Mouse (Mus musculus): ENCODE results near the gene Gm12248. TPM values are rescaled to one million over a fixed set of nuclear protein-coding genes. Genes with fewer than 3 reads are reported as not detected.

Gm12248 gene
- polyA plus RNA-seq (2015; fragmentation: Nextera tagmentation; extraction: Ambion mirVana), result not detected in 2 replicates

DNA sequence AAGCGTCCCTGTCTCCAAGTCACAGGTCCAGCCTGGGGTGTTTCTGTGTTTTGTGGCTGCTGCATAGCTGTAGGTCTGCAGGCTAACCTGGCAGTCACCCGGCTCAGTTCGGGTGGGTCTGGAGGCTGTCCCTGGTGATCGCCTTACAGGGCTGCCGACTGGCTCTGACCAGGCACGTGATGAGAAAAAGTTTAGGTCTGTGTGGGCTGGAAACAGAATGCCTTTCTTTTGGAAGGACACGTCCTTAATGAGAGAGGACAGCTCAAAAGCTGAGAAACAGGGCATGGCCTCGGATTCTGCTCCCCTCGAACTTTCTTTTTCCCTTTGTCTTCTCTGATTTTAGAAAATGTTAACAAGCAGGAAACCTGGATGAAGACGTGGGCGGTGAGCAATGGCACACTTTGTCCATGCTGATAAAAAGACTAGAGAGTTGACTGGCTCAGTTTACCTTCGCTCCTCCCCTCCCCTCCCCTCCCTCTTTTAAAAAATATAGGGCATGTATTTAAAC is at the start of gene Gm12248:
TSS of gene Gm12248 (minus strand) at position 114 of the 508 bp plus-strand sequence.
- no peaks in the 10 kb centered on the region for H3K27me3 ChIP-seq (replicated peaks; ENCODE audit: control insufficient read depth, insufficient read depth, low read length)
- WGBS, result 17% methylated on average over 12 of the region's 12 CpGs
- H3K9me3 ChIP-seq (ENCODE audit: control insufficient read depth, low read length), result no peaks in the 10 kb centered on the region
- no peak for ATAC-seq
- H3K27ac ChIP-seq (ENCODE audit: low read length), result no peak within 1 kb of the TSS
- H3K4me3 ChIP-seq (replicated peaks; ENCODE audit: low read length), result no peak within 1 kb of the TSS
- H3K4me1 ChIP-seq (replicated peaks; ENCODE audit: control insufficient read depth, insufficient read depth, low read length), result peaks cover 4% of the 10 kb centered on the region; the same call in 1 of the 2 replicates
- no peak within 1 kb of the TSS for H3K4me2 ChIP-seq (ENCODE audit: low read length)
- no peaks in the 10 kb centered on the region for H3K36me3 ChIP-seq (ENCODE audit: control insufficient read depth, insufficient read depth)
- no peak within 1 kb of the TSS for H3K9ac ChIP-seq (replicated peaks; ENCODE audit: low read depth, low read length)

- Histone ChIP-seq H3K9me3 (ENCODE audit: control insufficient read depth, low read length) (no peaks in the 10 kb centered on the region), H3K27me3 (replicated peaks; ENCODE audit: control insufficient read depth, insufficient read depth, low read length) (no peaks in the 10 kb centered on the region), H3K27ac (ENCODE audit: low read length) (no peak overlapping the region), H3K4me1 (replicated peaks; ENCODE audit: control insufficient read depth, insufficient read depth, low read length) (no peaks in the 10 kb centered on the region), H3K4me2 (ENCODE audit: low read length) (no peak overlapping the region), H3K36me3 (ENCODE audit: control insufficient read depth, insufficient read depth) (peaks cover 16% of the 10 kb centered on the region), H3K4me3 (replicated peaks; ENCODE audit: low read length) (no peak overlapping the region), H3K9ac (replicated peaks; ENCODE audit: low read depth, low read length) (no peak overlapping the region)
- 86% methylated on average over 3 of the region's 3 CpGs for WGBS
- ATAC-seq, result no peak
Observed at GRCm38 (mm10) chr11:58139466-58139865, 46.5 kb upstream of the Gm12248 start.

GRCm38 (mm10) chr11:58138821-58139220 is 45.9 kb upstream of the Gm12248 start:
- Histone ChIP-seq H3K4me3 (replicated peaks; ENCODE audit: low read length) (no peak overlapping the region), H3K4me1 (replicated peaks; ENCODE audit: control insufficient read depth, insufficient read depth, low read length) (no peaks in the 10 kb centered on the region), H3K4me2 (ENCODE audit: low read length) (no peak overlapping the region), H3K27ac (ENCODE audit: low read length) (no peak overlapping the region), H3K9ac (replicated peaks; ENCODE audit: low read depth, low read length) (no peak overlapping the region), H3K9me3 (ENCODE audit: control insufficient read depth, low read length) (no peaks in the 10 kb centered on the region), H3K27me3 (replicated peaks; ENCODE audit: control insufficient read depth, insufficient read depth, low read length) (no peaks in the 10 kb centered on the region), H3K36me3 (ENCODE audit: control insufficient read depth, insufficient read depth) (peaks cover 19% of the 10 kb centered on the region)
- WGBS, result 90% methylated on average over 11 of the region's 11 CpGs
- ATAC-seq, result no peak

DNA sequence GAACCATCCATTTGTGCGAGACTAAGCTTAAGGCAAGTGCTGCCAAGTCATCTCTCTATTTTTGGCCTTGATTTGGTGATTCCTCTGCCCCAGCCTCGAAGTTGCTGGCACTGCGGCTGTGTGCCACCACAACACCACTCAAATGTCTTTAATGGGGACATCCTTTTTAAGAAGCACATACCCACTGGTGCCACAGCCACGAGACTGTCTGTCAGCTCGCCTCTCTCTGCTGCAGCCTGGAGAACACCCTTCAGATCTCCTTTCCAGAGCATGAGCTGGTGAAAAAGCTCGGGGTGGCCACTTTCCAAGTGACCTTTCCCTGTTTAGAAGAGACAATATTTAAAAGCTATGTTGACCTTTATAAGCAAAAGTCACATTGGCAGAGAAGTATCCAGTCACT is 43.7 kb upstream of the Gm12248 start:
- no peak overlapping the region for H3K9ac ChIP-seq (replicated peaks; ENCODE audit: low read depth, low read length)
- H3K9me3 ChIP-seq (ENCODE audit: control insufficient read depth, low read length), result no peaks in the 10 kb centered on the region
- H3K4me1 ChIP-seq (replicated peaks; ENCODE audit: control insufficient read depth, insufficient read depth, low read length), result no peaks in the 10 kb centered on the region
- H3K27ac ChIP-seq (ENCODE audit: low read length), result no peak overlapping the region
- H3K4me2 ChIP-seq (ENCODE audit: low read length), result no peak overlapping the region
- peaks cover 23% of the 10 kb centered on the region for H3K36me3 ChIP-seq (ENCODE audit: control insufficient read depth, insufficient read depth)
- 94% methylated on average over 6 of the region's 6 CpGs for WGBS
- H3K4me3 ChIP-seq (replicated peaks; ENCODE audit: low read length), result no peak overlapping the region
- no peak for ATAC-seq
- H3K27me3 ChIP-seq (replicated peaks; ENCODE audit: control insufficient read depth, insufficient read depth, low read length), result no peaks in the 10 kb centered on the region

- Histone ChIP-seq H3K9me3 (ENCODE audit: control insufficient read depth, low read length) (no peaks in the 10 kb centered on the region), H3K36me3 (ENCODE audit: control insufficient read depth, insufficient read depth) (peaks cover 23% of the 10 kb centered on the region), H3K27ac (ENCODE audit: low read length) (no peak overlapping the region), H3K9ac (replicated peaks; ENCODE audit: low read depth, low read length) (no peak overlapping the region), H3K4me2 (ENCODE audit: low read length) (no peak overlapping the region), H3K27me3 (replicated peaks; ENCODE audit: control insufficient read depth, insufficient read depth, low read length) (no peaks in the 10 kb centered on the region), H3K4me3 (replicated peaks; ENCODE audit: low read length) (no peak overlapping the region), H3K4me1 (replicated peaks; ENCODE audit: control insufficient read depth, insufficient read depth, low read length) (no peaks in the 10 kb centered on the region)
- no peak for ATAC-seq
Observed at GRCm38 (mm10) chr11:58135296-58135695, 42.4 kb upstream of the Gm12248 start.

GRCm38 (mm10) chr11:58134869-58135268 is 41.9 kb upstream of the Gm12248 start:
- H3K4me1 ChIP-seq (replicated peaks; ENCODE audit: control insufficient read depth, insufficient read depth, low read length), result no peaks in the 10 kb centered on the region
- no peak overlapping the region for H3K9ac ChIP-seq (replicated peaks; ENCODE audit: low read depth, low read length)
- no peak overlapping the region for H3K27ac ChIP-seq (ENCODE audit: low read length)
- H3K27me3 ChIP-seq (replicated peaks; ENCODE audit: control insufficient read depth, insufficient read depth, low read length), result no peaks in the 10 kb centered on the region
- H3K9me3 ChIP-seq (ENCODE audit: control insufficient read depth, low read length), result no peaks in the 10 kb centered on the region
- no peak overlapping the region for H3K4me2 ChIP-seq (ENCODE audit: low read length)
- H3K36me3 ChIP-seq (ENCODE audit: control insufficient read depth, insufficient read depth), result peaks cover 23% of the 10 kb centered on the region
- ATAC-seq, result no peak
- no peak overlapping the region for H3K4me3 ChIP-seq (replicated peaks; ENCODE audit: low read length)

DNA sequence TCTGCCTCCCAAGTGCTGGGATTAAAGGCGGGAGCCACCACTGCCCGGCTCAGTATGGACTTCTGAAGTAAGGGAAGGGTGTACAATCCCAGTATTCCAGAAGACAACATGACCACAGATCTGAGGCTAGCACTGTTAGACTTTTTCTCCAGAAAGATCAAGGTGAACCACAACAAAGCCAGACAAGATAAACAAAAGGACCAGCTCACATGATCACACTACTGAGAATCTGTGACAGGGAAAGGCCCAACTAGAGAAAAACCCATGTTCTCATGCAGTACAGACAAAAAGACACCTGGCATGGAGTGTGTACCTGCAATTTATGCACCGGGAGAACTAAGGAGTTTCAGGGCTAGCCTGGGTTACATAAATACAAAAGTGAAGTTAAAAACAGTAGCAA is 39.1 kb upstream of the Gm12248 start:
- WGBS, result 94% methylated on average over 3 of the region's 3 CpGs
- no peak overlapping the region for H3K4me3 ChIP-seq (replicated peaks; ENCODE audit: low read length)
- peaks cover 19% of the 10 kb centered on the region for H3K36me3 ChIP-seq (ENCODE audit: control insufficient read depth, insufficient read depth)
- no peaks in the 10 kb centered on the region for H3K9me3 ChIP-seq (ENCODE audit: control insufficient read depth, low read length)
- H3K9ac ChIP-seq (replicated peaks; ENCODE audit: low read depth, low read length), result no peak overlapping the region
- no peaks in the 10 kb centered on the region for H3K4me1 ChIP-seq (replicated peaks; ENCODE audit: control insufficient read depth, insufficient read depth, low read length)
- no peak overlapping the region for H3K4me2 ChIP-seq (ENCODE audit: low read length)
- no peak overlapping the region for H3K27ac ChIP-seq (ENCODE audit: low read length)
- no peak for ATAC-seq
- no peaks in the 10 kb centered on the region for H3K27me3 ChIP-seq (replicated peaks; ENCODE audit: control insufficient read depth, insufficient read depth, low read length)

GRCm38 (mm10) chr11:58129302-58129843 is 36.4 kb upstream of the Gm12248 start:
- Histone ChIP-seq H3K36me3 (ENCODE audit: control insufficient read depth, insufficient read depth) (peaks cover 21% of the 10 kb centered on the region), H3K27me3 (replicated peaks; ENCODE audit: control insufficient read depth, insufficient read depth, low read length) (no peaks in the 10 kb centered on the region), H3K4me3 (replicated peaks; ENCODE audit: low read length) (no peak overlapping the region), H3K4me2 (ENCODE audit: low read length) (no peak overlapping the region), H3K27ac (ENCODE audit: low read length) (no peak overlapping the region), H3K9me3 (ENCODE audit: control insufficient read depth, low read length) (no peaks in the 10 kb centered on the region), H3K9ac (replicated peaks; ENCODE audit: low read depth, low read length) (no peak overlapping the region), H3K4me1 (replicated peaks; ENCODE audit: control insufficient read depth, insufficient read depth, low read length) (no peaks in the 10 kb centered on the region)
- no peak for ATAC-seq
- 80% methylated on average over 6 of the region's 6 CpGs for WGBS

DNA sequence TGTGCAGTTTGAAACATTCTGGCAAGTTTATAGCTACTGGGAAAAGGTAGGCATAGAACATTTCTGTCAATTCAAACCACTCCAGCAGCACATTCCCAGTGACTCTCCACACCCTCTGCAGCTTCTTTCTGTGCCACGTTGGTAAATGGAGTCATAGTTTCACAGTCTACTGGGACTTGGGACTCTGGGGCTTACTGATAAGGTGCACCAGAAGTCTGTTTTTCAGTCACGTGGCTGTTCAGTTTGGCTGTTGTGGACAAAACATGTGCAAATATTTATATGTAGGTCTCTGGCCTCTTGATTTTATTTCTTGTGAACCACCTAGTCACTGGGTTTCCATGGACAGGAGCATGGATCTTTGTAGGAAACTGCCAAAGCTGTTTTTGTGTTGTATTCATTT is 34.6 kb upstream of the Gm12248 start:
- 85% methylated on average over 2 of the region's 2 CpGs for WGBS
- H3K4me2 ChIP-seq (ENCODE audit: low read length), result no peak overlapping the region
- no peak for ATAC-seq
- no peak overlapping the region for H3K4me3 ChIP-seq (replicated peaks; ENCODE audit: low read length)
- H3K36me3 ChIP-seq (ENCODE audit: control insufficient read depth, insufficient read depth), result peaks cover 15% of the 10 kb centered on the region; the same call in 1 of the 2 replicates
- H3K9ac ChIP-seq (replicated peaks; ENCODE audit: low read depth, low read length), result no peak overlapping the region
- no peaks in the 10 kb centered on the region for H3K27me3 ChIP-seq (replicated peaks; ENCODE audit: control insufficient read depth, insufficient read depth, low read length)
- no peaks in the 10 kb centered on the region for H3K4me1 ChIP-seq (replicated peaks; ENCODE audit: control insufficient read depth, insufficient read depth, low read length)
- H3K9me3 ChIP-seq (ENCODE audit: control insufficient read depth, low read length), result no peaks in the 10 kb centered on the region
- H3K27ac ChIP-seq (ENCODE audit: low read length), result no peak overlapping the region

Measured in forebrain, embryonic 16.5 days (tissue).